In the genomic region with DNA sequence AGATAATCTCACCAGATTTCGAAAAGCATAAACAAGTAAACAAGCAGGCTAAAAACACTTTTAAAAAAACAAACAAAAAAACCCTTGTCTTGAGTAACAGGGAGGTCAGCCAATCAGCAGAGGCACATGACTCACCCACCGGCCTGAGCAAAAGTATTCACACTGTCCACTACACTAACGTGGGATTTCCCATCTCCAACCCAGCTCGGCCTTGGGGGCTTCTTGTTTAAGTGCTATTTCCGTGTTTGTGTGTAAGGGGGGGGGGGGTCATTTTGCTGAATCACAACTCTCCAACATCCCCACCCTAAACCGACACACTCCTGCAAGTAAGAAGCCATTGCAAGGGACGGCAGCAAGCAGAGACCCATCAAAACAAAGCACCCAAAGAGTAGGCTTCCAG, we compare ENCODE assay signal across 8 mouse cellular contexts. TPM values are rescaled to one million over a fixed set of nuclear protein-coding genes. Genes with fewer than 3 reads are reported as not detected.
DNase-seq lines count a peak whose midpoint lies in the region; ATAC-seq and TF ChIP-seq lines count a peak whose summit lies in the region.

No protein-coding gene starts in this region.

- H3K4me3 ChIP-seq in forebrain, postnatal 0 days (ENCODE audit: low read depth, low read length) = peak overlapping the region; percentile 87
- peak overlapping the region; percentile 95 for H3K4me3 ChIP-seq in intestine, embryonic 16.5 days (ENCODE audit: low read length)
- peak overlapping the region; percentile 65 for H3K4me3 ChIP-seq in liver, embryonic 16.5 days (ENCODE audit: low read depth, low read length)
- peak overlapping the region; percentile 92 for H3K4me3 ChIP-seq in neural tube, embryonic 14.5 days (ENCODE audit: low read depth, low read length)

- H3K4me1 ChIP-seq in forebrain, postnatal 0 days (ENCODE audit: insufficient read depth) = peaks cover 14% of the 10 kb centered on the region
- peaks cover 17% of the 10 kb centered on the region for H3K4me1 ChIP-seq in intestine, embryonic 16.5 days (ENCODE audit: control insufficient read depth, insufficient read depth, low read length)
- H3K4me1 ChIP-seq in liver, embryonic 16.5 days (ENCODE audit: control insufficient read depth, low read depth, low read length) = peaks cover 33% of the 10 kb centered on the region
- H3K4me1 ChIP-seq in neural tube, embryonic 14.5 days (ENCODE audit: control insufficient read depth, insufficient read depth, low read length) = peaks cover 14% of the 10 kb centered on the region

- peak overlapping the region; percentile 96 for H3K9ac ChIP-seq in forebrain, postnatal 0 days
- H3K9ac ChIP-seq in intestine, embryonic 16.5 days (ENCODE audit: low read depth, low read length) = peak overlapping the region; percentile 98
- H3K9ac ChIP-seq in liver, embryonic 16.5 days (ENCODE audit: low read depth, low read length) = peak overlapping the region; percentile 100
- peak overlapping the region; percentile 96 for H3K9ac ChIP-seq in neural tube, embryonic 14.5 days (replicated peaks; ENCODE audit: low read depth, low read length)

- H3K9me3 ChIP-seq in forebrain, postnatal 0 days (ENCODE audit: low read length) = no peaks in the 10 kb centered on the region
- H3K9me3 ChIP-seq in intestine, embryonic 16.5 days (ENCODE audit: control insufficient read depth, low read length) = no peaks in the 10 kb centered on the region
- no peaks in the 10 kb centered on the region for H3K9me3 ChIP-seq in liver, embryonic 16.5 days (replicated peaks; ENCODE audit: control insufficient read depth, low read length)
- H3K9me3 ChIP-seq in neural tube, embryonic 14.5 days (ENCODE audit: control insufficient read depth, low read length) = no peaks in the 10 kb centered on the region

- H3K4me2 ChIP-seq in forebrain, postnatal 0 days (ENCODE audit: low read depth) = peak overlapping the region; percentile 74
- peak overlapping the region; percentile 66 for H3K4me2 ChIP-seq in intestine, embryonic 16.5 days (ENCODE audit: low read depth, low read length)
- peak overlapping the region; percentile 85 for H3K4me2 ChIP-seq in liver, embryonic 16.5 days (ENCODE audit: low read depth, low read length)
- H3K4me2 ChIP-seq in neural tube, embryonic 14.5 days (ENCODE audit: low read depth, low read length) = peak overlapping the region; percentile 84

- 8% methylated on average over 7 of the region's 7 CpGs for WGBS in forebrain, postnatal 0 days
- 7% methylated on average over 7 of the region's 7 CpGs for WGBS in intestine, embryonic 16.5 days
- WGBS in liver, embryonic 16.5 days (ENCODE audit: insufficient replicate concordance) = 7% methylated on average over 7 of the region's 7 CpGs
- WGBS in neural tube, embryonic 14.5 days = 6% methylated on average over 7 of the region's 7 CpGs

- H3K27me3 ChIP-seq in forebrain, postnatal 0 days (ENCODE audit: insufficient read depth, low read length) = no peaks in the 10 kb centered on the region
- H3K27me3 ChIP-seq in intestine, embryonic 16.5 days (replicated peaks; ENCODE audit: control insufficient read depth, insufficient read depth, low read length) = no peaks in the 10 kb centered on the region
- no peaks in the 10 kb centered on the region for H3K27me3 ChIP-seq in liver, embryonic 16.5 days (ENCODE audit: control insufficient read depth, insufficient read depth, low read depth, low read length)
- no peaks in the 10 kb centered on the region for H3K27me3 ChIP-seq in neural tube, embryonic 14.5 days (ENCODE audit: control insufficient read depth, insufficient read depth, low read length)

- no peak for TF ChIP-seq CTCF in forebrain, postnatal 0 days (IDR thresholded peaks at IDR 0.05; ENCODE audit: low read depth)

- no peaks in the 10 kb centered on the region for H3K36me3 ChIP-seq in forebrain, postnatal 0 days (ENCODE audit: insufficient read depth)
- H3K36me3 ChIP-seq in intestine, embryonic 16.5 days (ENCODE audit: control insufficient read depth, insufficient read depth, low read length) = no peaks in the 10 kb centered on the region
- no peaks in the 10 kb centered on the region for H3K36me3 ChIP-seq in liver, embryonic 16.5 days (ENCODE audit: control insufficient read depth, insufficient read depth)
- H3K36me3 ChIP-seq in neural tube, embryonic 14.5 days (ENCODE audit: control insufficient read depth, insufficient read depth, low read length) = no peaks in the 10 kb centered on the region

- peak; percentile 0; the same call in 1 of the 2 replicates for ATAC-seq in forebrain, postnatal 0 days
- no peak for ATAC-seq in intestine, embryonic 16.5 days
- ATAC-seq in liver, embryonic 16.5 days (ENCODE audit: low read depth) = no peak
- peak; percentile 23; the same call in 1 of the 2 replicates for ATAC-seq in neural tube, embryonic 14.5 days (ENCODE audit: low read depth)
- no peak for ATAC-seq in activated CD4-positive, CD25-positive, alpha-beta regulatory T cell, adult 4 months

- H3K27ac ChIP-seq in forebrain, postnatal 0 days (ENCODE audit: low read depth, low read length) = peak overlapping the region; percentile 99
- peak overlapping the region; percentile 99 for H3K27ac ChIP-seq in intestine, embryonic 16.5 days (ENCODE audit: low read length)
- H3K27ac ChIP-seq in liver, embryonic 16.5 days (ENCODE audit: low read length) = peak overlapping the region; percentile 100
- peak overlapping the region; percentile 100 for H3K27ac ChIP-seq in neural tube, embryonic 14.5 days (ENCODE audit: low read depth, low read length)

- DNase-seq in cerebellum, adult 8-10 months = peak; percentile 23
- DNase-seq in cerebellum, adult 9-11 months = no peak
- peak; percentile 76 to 78 for DNase-seq in adrenal gland, postnatal 36 days
- DNase-seq in forebrain, postnatal 0 days = no peak

RNA-seq across cellular contexts. Expression of a gene that starts 1.2 kb away (rescaled TPM):
- total RNA-seq in adrenal gland, postnatal 36 days (2021) = 100 to 1,000 TPM in 1 of 2 experiments, 10 to 100 TPM in 1; 90.3 to 112 TPM
- total RNA-seq in forebrain, postnatal 0 days (2014; rRNA removed) = 28.2 and 37.7 TPM in 2 replicates
- polyA plus RNA-seq in forebrain, postnatal 0 days (2015; fragmentation: Nextera tagmentation; extraction: Ambion mirVana) = 59.2 and 85.6 TPM in 2 replicates
- polyA plus RNA-seq in intestine, embryonic 16.5 days (2015; fragmentation: Nextera tagmentation; extraction: Ambion mirVana) = 35.1 and 56.8 TPM in 2 replicates
- polyA plus RNA-seq in liver, embryonic 16.5 days (2015; fragmentation: Nextera tagmentation; extraction: Ambion mirVana) = 28.3 and 36.0 TPM in 2 replicates
- 82.2 and 89.5 TPM in 2 replicates for polyA plus RNA-seq in neural tube, embryonic 14.5 days (2014; fragmentation: Nextera tagmentation; extraction: Ambion mirVana)
- polyA plus RNA-seq in activated CD4-positive, CD25-positive, alpha-beta regulatory T cell, adult 4 months (2017; shearing (Covaris generic)) = 10 to 100 TPM; 61.8 to 71.6 TPM

RNA-seq across cellular contexts. Expression of a gene that starts 37.7 kb away (rescaled TPM):
- 10 to 100 TPM; 55.1 to 77.5 TPM for total RNA-seq in adrenal gland, postnatal 36 days (2021)
- 75.0 and 114 TPM in 2 replicates for total RNA-seq in forebrain, postnatal 0 days (2014; rRNA removed)
- polyA plus RNA-seq in forebrain, postnatal 0 days (2015; fragmentation: Nextera tagmentation; extraction: Ambion mirVana) = 44.8 and 64.3 TPM in 2 replicates
- polyA plus RNA-seq in intestine, embryonic 16.5 days (2015; fragmentation: Nextera tagmentation; extraction: Ambion mirVana) = 75.0 and 75.7 TPM in 2 replicates
- 29.7 and 31.2 TPM in 2 replicates for polyA plus RNA-seq in liver, embryonic 16.5 days (2015; fragmentation: Nextera tagmentation; extraction: Ambion mirVana)
- 58.4 and 67.0 TPM in 2 replicates for polyA plus RNA-seq in neural tube, embryonic 14.5 days (2014; fragmentation: Nextera tagmentation; extraction: Ambion mirVana)
- polyA plus RNA-seq in activated CD4-positive, CD25-positive, alpha-beta regulatory T cell, adult 4 months (2017; shearing (Covaris generic)) = 100 to 1,000 TPM; 117 to 118 TPM

Comparison
In these comparisons a context has a peak if more than half of its experiments do, and no peak if none do; other contexts are left out.
1. DNase-seq: peak in cerebellum, adult 8-10 months (single experiment) and adrenal gland, postnatal 36 days (2 of 2); none in cerebellum, adult 9-11 months (single experiment) and forebrain, postnatal 0 days (single experiment).
2. ATAC-seq: peak in forebrain, postnatal 0 days (single experiment) and neural tube, embryonic 14.5 days (single experiment); none in intestine, embryonic 16.5 days (single experiment), liver, embryonic 16.5 days (single experiment) and activated CD4-positive, CD25-positive, alpha-beta regulatory T cell, adult 4 months (single experiment).
3. Peak in every context shown above with its lines, with median percentiles within 50 percentile points of each other: H3K27ac ChIP-seq, H3K4me2 ChIP-seq, H3K4me3 ChIP-seq and H3K9ac ChIP-seq.